Mouse (Mus musculus): ENCODE measurements at regions not wholly inside any gene's neighbourhood (a gene's known extent, or its start where the extent isn't known, plus 50 kb on each side); places are given as distances from the start of the nearest gene placed in this dataset.

- H3K9ac ChIP-seq (ENCODE audit: low read depth, low read length): no peak overlapping the region
- H3K79me2 ChIP-seq (replicated peaks; ENCODE audit: control insufficient read depth, insufficient read depth, low read length): no peaks in the 10 kb centered on the region
- H3K4me1 ChIP-seq (ENCODE audit: control insufficient read depth, insufficient read depth, low read length): no peaks in the 10 kb centered on the region
- H3K27me3 ChIP-seq (ENCODE audit: control insufficient read depth, insufficient read depth, low read length): no peaks in the 10 kb centered on the region
- H3K36me3 ChIP-seq (ENCODE audit: control insufficient read depth, insufficient read depth, low read length): no peaks in the 10 kb centered on the region
- DNase-seq: no peak
- H3K27ac ChIP-seq: no peak overlapping the region
- no peak for TF ChIP-seq CTCF (IDR thresholded peaks at IDR 0.05)
- TF ChIP-seq EP300 (IDR thresholded peaks at IDR 0.05; ENCODE audit: insufficient read depth, low read depth, low read length): no peak
- no peak for TF ChIP-seq POLR2A (IDR thresholded peaks at IDR 0.05; ENCODE audit: insufficient read depth, low read depth, low read length)
- intact Hi-C loops (cut with DNase I): no loop called here
- no peak overlapping the region for H3K4me3 ChIP-seq
- 89% methylated on average over 21 of the region's 21 CpGs for WGBS
These were observed 465.0 kb upstream of the Pou3f3 start for GRCm38 (mm10) chr1:42230469-42231040.

GRCm38 (mm10) chr1:42231091-42231490 lies 464.5 kb upstream of the Pou3f3 start:
- TF ChIP-seq EP300 (IDR thresholded peaks at IDR 0.05; ENCODE audit: insufficient read depth, low read depth, low read length) (no peak), POLR2A (IDR thresholded peaks at IDR 0.05; ENCODE audit: insufficient read depth, low read depth, low read length) (no peak), CTCF (IDR thresholded peaks at IDR 0.05) (no peak)
- H3K4me3 ChIP-seq: no peak overlapping the region
- no peaks in the 10 kb centered on the region for H3K36me3 ChIP-seq (ENCODE audit: control insufficient read depth, insufficient read depth, low read length)
- intact Hi-C loops (cut with DNase I): no loop called here
- no peak overlapping the region for H3K27ac ChIP-seq
- no peak for DNase-seq
- no peaks in the 10 kb centered on the region for H3K27me3 ChIP-seq (ENCODE audit: control insufficient read depth, insufficient read depth, low read length)
- H3K79me2 ChIP-seq (replicated peaks; ENCODE audit: control insufficient read depth, insufficient read depth, low read length): no peaks in the 10 kb centered on the region
- WGBS: 60% methylated on average over 5 of the region's 5 CpGs
- H3K4me1 ChIP-seq (ENCODE audit: control insufficient read depth, insufficient read depth, low read length): no peaks in the 10 kb centered on the region
- no peak overlapping the region for H3K9ac ChIP-seq (ENCODE audit: low read depth, low read length)

- no peak overlapping the region for H3K4me3 ChIP-seq
- intact Hi-C loops (cut with DNase I): no loop called here
- H3K79me2 ChIP-seq (replicated peaks; ENCODE audit: control insufficient read depth, insufficient read depth, low read length): no peaks in the 10 kb centered on the region
- no peak for DNase-seq
- H3K9ac ChIP-seq (ENCODE audit: low read depth, low read length): no peak overlapping the region
- H3K27me3 ChIP-seq (ENCODE audit: control insufficient read depth, insufficient read depth, low read length): no peaks in the 10 kb centered on the region
- no peak overlapping the region for H3K27ac ChIP-seq
- H3K4me1 ChIP-seq (ENCODE audit: control insufficient read depth, insufficient read depth, low read length): no peaks in the 10 kb centered on the region
- TF ChIP-seq EP300 (IDR thresholded peaks at IDR 0.05; ENCODE audit: insufficient read depth, low read depth, low read length) (no peak), POLR2A (IDR thresholded peaks at IDR 0.05; ENCODE audit: insufficient read depth, low read depth, low read length) (no peak), CTCF (IDR thresholded peaks at IDR 0.05) (no peak)
- 86% methylated on average over 5 of the region's 5 CpGs for WGBS
- H3K36me3 ChIP-seq (ENCODE audit: control insufficient read depth, insufficient read depth, low read length): no peaks in the 10 kb centered on the region
These were observed 463.7 kb upstream of the Pou3f3 start for GRCm38 (mm10) chr1:42231897-42232296.

- Histone ChIP-seq H3K4me3 (no peak overlapping the region), H3K4me1 (ENCODE audit: control insufficient read depth, insufficient read depth, low read length) (no peaks in the 10 kb centered on the region), H3K36me3 (ENCODE audit: control insufficient read depth, insufficient read depth, low read length) (no peaks in the 10 kb centered on the region), H3K79me2 (replicated peaks; ENCODE audit: control insufficient read depth, insufficient read depth, low read length) (no peaks in the 10 kb centered on the region), H3K27ac (no peak overlapping the region), H3K27me3 (ENCODE audit: control insufficient read depth, insufficient read depth, low read length) (no peaks in the 10 kb centered on the region), H3K9ac (ENCODE audit: low read depth, low read length) (no peak overlapping the region)
- intact Hi-C loops (cut with DNase I): no loop called here
- 82% methylated on average over 6 of the region's 6 CpGs for WGBS
- no peak for TF ChIP-seq POLR2A (IDR thresholded peaks at IDR 0.05; ENCODE audit: insufficient read depth, low read depth, low read length)
- DNase-seq: no peak
These were observed 462.9 kb upstream of the Pou3f3 start for GRCm38 (mm10) chr1:42232716-42233115.

- TF ChIP-seq EP300 (IDR thresholded peaks at IDR 0.05; ENCODE audit: insufficient read depth, low read depth, low read length): no peak
- intact Hi-C loops (cut with DNase I): no loop called here
- Histone ChIP-seq H3K4me3 (no peak overlapping the region), H3K79me2 (replicated peaks; ENCODE audit: control insufficient read depth, insufficient read depth, low read length) (no peaks in the 10 kb centered on the region), H3K4me1 (ENCODE audit: control insufficient read depth, insufficient read depth, low read length) (no peaks in the 10 kb centered on the region), H3K27ac (no peak overlapping the region), H3K27me3 (ENCODE audit: control insufficient read depth, insufficient read depth, low read length) (no peaks in the 10 kb centered on the region), H3K9ac (ENCODE audit: low read depth, low read length) (no peak overlapping the region), H3K36me3 (ENCODE audit: control insufficient read depth, insufficient read depth, low read length) (no peaks in the 10 kb centered on the region)
- DNase-seq: no peak
- 40% methylated on average over 10 of the region's 10 CpGs for WGBS
These were observed 462.3 kb upstream of the Pou3f3 start for GRCm38 (mm10) chr1:42233289-42233688.

- Histone ChIP-seq H3K79me2 (replicated peaks; ENCODE audit: control insufficient read depth, insufficient read depth, low read length) (no peaks in the 10 kb centered on the region), H3K4me3 (no peak overlapping the region), H3K9ac (ENCODE audit: low read depth, low read length) (no peak overlapping the region), H3K4me1 (ENCODE audit: control insufficient read depth, insufficient read depth, low read length) (no peaks in the 10 kb centered on the region), H3K36me3 (ENCODE audit: control insufficient read depth, insufficient read depth, low read length) (no peaks in the 10 kb centered on the region), H3K27ac (no peak overlapping the region), H3K27me3 (ENCODE audit: control insufficient read depth, insufficient read depth, low read length) (no peaks in the 10 kb centered on the region)
- no peak for DNase-seq
- TF ChIP-seq POLR2A (IDR thresholded peaks at IDR 0.05; ENCODE audit: insufficient read depth, low read depth, low read length): no peak
- no peak for TF ChIP-seq CTCF (IDR thresholded peaks at IDR 0.05)
- TF ChIP-seq EP300 (IDR thresholded peaks at IDR 0.05; ENCODE audit: insufficient read depth, low read depth, low read length): no peak
- 66% methylated on average over 2 of the region's 2 CpGs for WGBS
- intact Hi-C loops (cut with DNase I): loop anchor here (5.0 kb wide), 1 partner anchor 339 kb away; no protein-coding TSS in a partner anchor
These were observed 459.0 kb upstream of the Pou3f3 start for GRCm38 (mm10) chr1:42236466-42237010.

Measured in heart, adult 2 months (tissue).